Mouse (Mus musculus) heart, adult 11 months (tissue): ENCODE data around the gene Cep350.

Experiments used
- DNase-seq: peaks from one replicate; pipeline ENCODE4 v3.0.0; 2022

The Cep350 gene

GRCm38 (mm10) chr1:155973068-155973718, at the start of gene Cep350:
Gene Cep350, minus strand, starts transcription at chr1:155973255.
- DNase-seq, result peak; percentile 100

- DNase-seq, result peak; percentile 72
Observed at GRCm38 (mm10) chr1:156020402-156020801, 47.3 kb upstream of the Cep350 start.

DNA sequence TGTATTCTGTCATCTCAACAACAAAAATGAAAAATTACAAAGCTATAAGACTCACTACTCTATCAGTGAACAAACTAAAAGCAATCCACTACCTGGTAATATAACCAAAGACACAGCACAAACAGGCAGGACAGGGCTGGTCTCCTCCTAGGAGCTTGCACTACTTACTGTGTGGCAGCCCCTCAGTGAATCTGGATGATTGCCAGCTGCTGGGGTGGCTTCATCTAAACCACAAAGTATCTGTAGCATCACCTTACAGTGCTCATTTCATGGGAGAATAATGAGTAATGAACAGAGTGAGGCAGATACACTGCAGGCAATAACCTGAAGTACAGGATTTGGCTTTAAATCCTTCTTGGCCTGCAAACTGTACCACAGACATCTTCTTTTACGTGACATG, 46.7 kb upstream of the Cep350 start:
- peak; percentile 61 for DNase-seq

DNA sequence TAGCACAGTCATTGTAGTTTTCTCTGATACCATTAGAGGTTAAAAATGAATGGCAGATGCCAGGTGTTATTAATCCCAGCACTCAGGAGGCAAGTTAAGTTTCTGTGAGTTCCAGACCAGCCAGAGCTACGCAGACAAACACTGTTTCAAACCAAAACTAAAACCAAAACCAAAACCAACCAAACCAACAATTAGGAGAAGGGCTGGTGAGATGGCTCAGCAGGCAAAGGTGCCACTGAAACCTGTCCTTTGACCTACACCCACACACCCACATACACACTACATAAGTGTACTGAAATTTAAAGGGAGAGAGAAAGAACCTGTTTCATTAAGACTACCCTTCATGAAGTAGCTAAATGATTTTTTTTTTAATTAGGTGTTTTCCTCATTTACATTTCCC, 35.9 kb upstream of the Cep350 start:
- DNase-seq, result peak; percentile 13

GRCm38 (mm10) chr1:156005906-156006305, 32.9 kb upstream of the Cep350 start:
- peak; percentile 82 for DNase-seq

- peak; percentile 92 for DNase-seq
Observed at GRCm38 (mm10) chr1:156003201-156003935, 30.3 kb upstream of the Cep350 start.

DNA sequence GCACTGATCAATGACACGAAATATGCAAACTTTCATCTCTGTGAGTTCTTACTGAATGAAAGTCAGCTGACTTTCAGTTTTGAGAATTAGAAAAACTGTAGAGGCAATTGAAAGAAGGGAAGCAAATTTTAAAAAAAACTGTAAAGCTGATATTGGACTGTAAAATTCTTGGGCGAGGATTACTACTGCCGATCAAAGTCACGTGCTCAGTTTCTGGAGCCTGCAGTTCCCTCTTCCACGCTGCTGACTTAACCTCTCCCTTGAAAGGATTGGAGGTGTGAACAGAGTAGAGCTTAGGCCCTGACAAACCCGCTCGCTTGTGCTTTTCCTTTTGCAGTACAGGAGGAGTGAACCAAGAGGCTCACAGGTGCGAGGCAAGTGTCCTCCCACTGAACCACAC, 29.3 kb upstream of the Cep350 start:
- DNase-seq, result no peak

DNA sequence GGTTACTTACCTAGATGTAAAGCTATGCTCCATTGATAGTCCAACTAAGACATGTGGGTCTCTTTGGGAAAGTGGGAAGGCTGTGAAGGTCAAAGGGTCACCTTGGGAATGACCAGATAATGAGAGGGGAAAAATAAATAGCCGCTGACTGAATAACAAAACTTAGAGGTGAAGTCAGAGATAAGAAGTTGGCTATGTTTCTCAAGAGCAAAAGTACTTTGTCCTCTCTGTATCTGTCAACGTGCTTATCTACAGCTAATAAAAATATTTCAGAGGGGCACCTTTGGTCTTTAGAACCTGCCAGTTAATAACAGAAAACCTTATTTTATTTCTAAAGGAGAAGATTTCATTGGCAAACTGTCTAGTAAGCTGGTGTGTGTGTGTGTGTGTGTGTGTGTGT, 22.6 kb upstream of the Cep350 start:
- DNase-seq, result no peak

- DNase-seq, result peak; percentile 11
Observed at GRCm38 (mm10) chr1:155994524-155994923, 21.5 kb upstream of the Cep350 start.

DNA sequence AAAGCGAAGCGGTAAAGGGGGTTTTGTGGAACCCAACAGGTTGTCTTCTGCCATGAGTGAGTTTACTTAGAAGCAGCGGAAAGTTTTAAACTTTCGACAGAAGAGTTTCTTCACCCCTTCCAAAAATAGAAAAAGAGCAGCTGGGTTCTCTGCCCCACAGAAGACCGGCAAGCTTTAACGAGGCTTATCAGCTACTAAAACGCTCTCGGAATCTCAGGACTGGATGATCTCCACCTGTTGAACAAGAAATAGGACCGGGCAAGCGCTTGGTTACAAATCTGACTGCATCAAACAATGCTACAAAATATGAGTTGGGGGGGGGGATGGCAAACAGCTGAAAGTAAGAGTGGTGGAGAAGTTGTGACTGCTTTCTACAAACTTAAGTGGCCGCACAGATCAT, 17.3 kb upstream of the Cep350 start:
- DNase-seq, result peak; percentile 63

DNA sequence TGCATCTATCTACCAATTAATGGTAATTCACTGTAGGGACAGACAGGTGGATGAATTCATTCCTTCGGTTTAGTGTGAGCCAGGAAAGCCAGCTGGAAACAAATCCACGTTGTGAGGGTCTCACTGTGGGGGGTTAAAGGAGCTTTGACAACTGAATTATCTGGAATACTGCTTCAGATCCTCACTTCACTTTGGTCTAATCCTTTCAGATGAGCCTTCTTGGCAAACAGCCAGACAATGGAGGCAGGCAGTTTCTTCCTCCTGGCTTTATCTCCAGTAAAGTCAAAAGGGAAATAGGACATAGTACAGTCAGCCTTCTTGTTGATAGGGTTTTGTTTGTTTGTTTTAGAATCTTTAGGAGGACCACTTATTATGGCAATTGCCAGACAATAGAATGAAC, 16.3 kb upstream of the Cep350 start:
- DNase-seq, result peak; percentile 72

- DNase-seq, result peak; percentile 39
Observed at GRCm38 (mm10) chr1:155987625-155988024, 14.6 kb upstream of the Cep350 start.

DNA sequence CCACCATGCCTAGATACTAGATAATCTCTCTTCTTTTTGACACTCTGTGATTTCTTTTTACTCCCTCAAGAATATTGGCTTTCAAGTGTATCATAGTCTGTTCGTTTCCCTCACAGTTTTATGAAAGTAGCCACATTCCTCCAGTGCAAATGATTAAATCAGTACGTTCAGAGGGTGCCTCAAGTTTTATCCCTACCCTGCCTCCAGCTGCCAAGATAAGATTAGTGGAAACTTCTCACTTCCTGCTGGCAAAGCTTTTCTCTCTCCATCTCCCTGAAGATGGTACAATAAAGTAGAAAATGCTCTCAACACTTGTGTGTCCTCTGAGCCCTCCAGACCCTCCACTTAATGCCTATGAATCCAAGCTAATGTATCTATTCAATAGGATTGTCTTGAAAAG, 1.9 kb upstream of the Cep350 start:
- DNase-seq, result peak; percentile 10

GRCm38 (mm10) chr1:155973719-155974379, 794 bp upstream of the Cep350 start:
- DNase-seq, result peak; percentile 89

- DNase-seq, result no peak
Observed at GRCm38 (mm10) chr1:155972146-155973067, 648 bp downstream of the Cep350 start.

DNA sequence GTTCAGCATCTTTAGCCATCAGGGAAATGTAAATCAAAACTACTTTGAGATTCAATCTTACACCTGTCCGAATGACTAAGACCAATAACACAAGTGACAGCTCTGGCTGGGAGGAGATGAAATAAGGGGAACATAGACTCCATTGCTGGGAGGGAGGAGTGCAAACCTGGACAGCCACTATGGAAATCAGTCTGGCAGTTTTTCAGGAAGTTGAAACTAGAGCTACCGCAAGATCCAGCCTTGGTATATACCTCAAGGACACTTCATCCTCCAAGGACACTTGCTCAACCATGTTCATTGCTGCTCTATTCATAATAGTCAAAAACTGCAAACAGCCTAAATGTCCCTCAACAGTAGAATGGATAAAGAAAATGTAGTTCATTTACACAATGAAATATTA, 23.9 kb downstream of the Cep350 start:
- peak; percentile 7 for DNase-seq

DNA sequence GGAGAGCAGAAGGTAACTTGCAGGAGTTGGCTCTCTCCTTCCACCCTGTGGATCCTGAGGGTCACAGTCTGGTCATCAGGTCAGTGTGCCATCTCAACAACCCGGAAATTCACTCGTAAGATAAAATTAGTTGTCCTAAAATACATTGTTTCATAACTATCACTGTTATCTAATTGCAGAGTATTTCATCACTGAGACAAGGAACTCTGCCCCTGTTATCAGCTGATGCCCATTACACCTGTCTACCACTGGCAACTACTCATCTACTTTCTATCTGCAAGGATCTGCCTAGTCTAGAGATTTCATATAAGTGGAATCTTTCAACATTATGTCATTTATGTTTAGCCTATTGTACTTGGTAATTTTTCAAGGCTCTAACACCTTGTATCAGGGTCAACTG, 28.7 kb downstream of the Cep350 start:
- DNase-seq, result peak; percentile 16

DNA sequence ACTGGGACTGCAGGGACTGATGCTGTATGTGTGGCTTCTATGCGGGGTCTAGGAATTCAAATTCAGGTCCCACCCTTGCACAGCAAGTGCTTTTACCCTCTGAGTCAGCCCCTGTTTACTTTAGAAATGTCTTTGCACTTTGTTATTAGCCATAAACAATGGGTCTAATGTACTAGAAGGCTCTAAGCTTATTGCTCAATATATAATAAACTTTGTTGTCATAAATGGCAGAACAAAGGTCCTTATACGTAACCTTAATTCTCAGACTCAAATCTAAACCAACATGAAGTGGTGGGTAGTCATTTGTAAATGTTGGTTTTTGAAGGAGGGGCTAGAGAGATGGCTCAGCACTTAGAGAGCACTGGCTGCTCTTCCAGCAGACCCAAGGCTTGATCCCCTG, 35.6 kb downstream of the Cep350 start:
- no peak for DNase-seq

DNA sequence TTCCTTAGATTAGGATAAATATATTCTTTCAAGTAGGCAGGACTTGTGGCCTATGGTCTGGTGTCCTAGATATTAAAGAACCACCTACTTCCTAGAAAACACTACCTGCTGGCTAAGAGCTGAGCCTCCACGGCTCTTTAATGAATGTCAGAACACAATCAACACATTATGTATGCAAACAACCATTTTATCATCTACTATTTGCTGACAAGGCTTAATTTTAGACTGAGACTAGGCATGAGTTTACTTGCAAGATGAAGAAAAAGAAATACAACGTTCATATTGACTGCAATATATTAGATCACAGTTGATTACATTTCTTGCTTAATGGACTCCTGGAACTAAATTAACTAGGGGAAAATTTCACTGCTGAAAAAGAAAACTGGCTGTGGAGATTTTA, 38.4 kb downstream of the Cep350 start:
- DNase-seq, result peak; percentile 5

GRCm38 (mm10) chr1:155903561-155903960, 69.5 kb downstream of the Cep350 start:
- peak; percentile 87 for DNase-seq

- DNase-seq, result no peak
Observed at GRCm38 (mm10) chr1:155901348-155901747, 71.7 kb downstream of the Cep350 start.

DNA sequence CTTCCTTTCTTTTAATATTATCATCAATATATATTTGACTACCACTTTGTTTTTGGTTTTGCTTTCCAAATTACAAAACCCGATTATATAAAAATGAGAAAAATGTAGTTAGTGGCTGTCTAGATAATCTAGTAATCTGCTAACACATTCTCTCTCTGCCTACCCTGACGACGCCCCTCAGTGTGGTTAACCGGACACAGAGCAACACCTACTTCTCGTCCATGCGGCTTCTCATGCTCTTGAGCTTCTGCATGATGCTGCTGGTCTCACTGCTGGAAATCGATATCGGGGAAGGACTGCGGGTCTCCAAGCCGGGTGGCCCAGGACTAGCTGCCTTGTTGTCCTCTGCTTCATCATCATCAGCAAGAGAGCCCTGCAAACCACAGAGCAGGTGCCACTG, 78.7 kb downstream of the Cep350 start:
- no peak for DNase-seq

- DNase-seq, result no peak
Observed at GRCm38 (mm10) chr1:155886846-155887245, 86.2 kb downstream of the Cep350 start.
